Comparison of ENCODE assay signal across 8 mouse cellular contexts in genomic region chr13:12650877-12651176, GRCm38 (mm10).
DNase-seq lines count a peak whose midpoint lies in the region; TF ChIP-seq lines count a peak whose summit lies in the region.
"Not testable (repeated sequence)": the region's sequence is repeated elsewhere in the genome, so short reads cannot be mapped to it uniquely, and the experiment has no call there.

No protein-coding gene starts in this region.

- peak; percentile 4 for DNase-seq in WW6 (ENCODE audit: low read depth, low spot score)
- peak; percentile 78 for DNase-seq in embryo, embryonic 10.5 days (ENCODE audit: low spot score)
- DNase-seq in gastrocnemius, postnatal 14 days, result peak; percentile 44
- DNase-seq in induced T-regulatory cell, adult 2 months (ENCODE audit: low read depth), result peak; percentile 52
- DNase-seq in left cerebral cortex, adult 2 months (ENCODE audit: extremely low spot score in 1 of 2, low spot score in 2 of 2), result peak; percentile 47 to 57
- DNase-seq in lung, postnatal 25 days (ENCODE audit: low spot score), result peak; percentile 60
- DNase-seq in ovary, postnatal 14 days (ENCODE audit: low spot score), result peak; percentile 6
- peak; percentile 53 to 66 for DNase-seq in thymus, postnatal 36 days

- intact Hi-C loops in gastrocnemius, postnatal 14 days (cut with DNase I; ENCODE audit: low total_unique reads); left cerebral cortex, adult 2 months (cut with DNase I): not testable (repeated sequence)

- not testable (repeated sequence) for H3K27ac ChIP-seq in left cerebral cortex, adult 2 months

- peak overlapping the region; percentile 46 for H3K4me3 ChIP-seq in left cerebral cortex, adult 2 months

- not testable (repeated sequence) for TF ChIP-seq CTCF in left cerebral cortex, adult 2 months (IDR thresholded peaks at IDR 0.05)

Comparison
In these comparisons a context has a peak if more than half of its experiments do, and no peak if none do; other contexts are left out.
1. DNase-seq: peak in every context shown above with its lines; median percentile 78 in embryo, embryonic 10.5 days; 60 in lung, postnatal 25 days; 60 in thymus, postnatal 36 days; 52 in induced T-regulatory cell, adult 2 months; 52 in left cerebral cortex, adult 2 months; 44 in gastrocnemius, postnatal 14 days; 6 in ovary, postnatal 14 days; 4 in WW6.